Mouse (Mus musculus): ENCODE data around the gene Apold1.

DNA sequence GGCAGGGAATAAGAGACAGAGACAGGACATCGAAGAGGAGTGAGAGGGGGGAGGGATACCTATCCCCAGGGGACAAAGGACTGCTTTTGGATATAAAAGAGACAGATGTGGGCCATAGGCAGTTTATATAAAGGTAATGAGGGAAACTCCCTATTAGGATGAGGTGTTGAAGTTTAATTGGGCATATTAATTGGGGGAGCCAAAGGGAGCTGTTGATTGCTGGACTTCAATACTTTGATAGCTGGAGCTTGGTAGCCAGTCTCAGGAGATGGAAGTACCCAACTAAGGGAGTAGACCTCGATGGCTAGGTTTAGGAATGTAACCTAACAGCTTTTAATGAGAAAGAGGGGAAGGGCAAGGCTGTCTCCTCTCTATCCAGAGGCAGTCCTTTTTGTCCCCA lies 17.6 kb upstream of the Apold1 start:
- TF ChIP-seq ZNF384 (IDR thresholded peaks at IDR 0.05; ENCODE audit: low read depth, low read length) (no peak), MAFK (IDR thresholded peaks at IDR 0.05; ENCODE audit: insufficient read depth, low read depth, low read length) (no peak)

All from ES-E14 (cell line).